Mouse (Mus musculus): ENCODE data around the gene Sergef. TPM values are rescaled to one million over a fixed set of nuclear protein-coding genes. Genes with fewer than 3 reads are reported as not detected.
"Not testable (repeated sequence)": the region's sequence is repeated elsewhere in the genome, so short reads cannot be mapped to it uniquely, and the experiment has no call there.

Sergef gene
- total RNA-seq (2014; rRNA removed) (4.9 and 6.6 TPM in 2 replicates), polyA plus RNA-seq (2012; rRNA removed) (5.4 and 7.5 TPM in 2 replicates)

DNA sequence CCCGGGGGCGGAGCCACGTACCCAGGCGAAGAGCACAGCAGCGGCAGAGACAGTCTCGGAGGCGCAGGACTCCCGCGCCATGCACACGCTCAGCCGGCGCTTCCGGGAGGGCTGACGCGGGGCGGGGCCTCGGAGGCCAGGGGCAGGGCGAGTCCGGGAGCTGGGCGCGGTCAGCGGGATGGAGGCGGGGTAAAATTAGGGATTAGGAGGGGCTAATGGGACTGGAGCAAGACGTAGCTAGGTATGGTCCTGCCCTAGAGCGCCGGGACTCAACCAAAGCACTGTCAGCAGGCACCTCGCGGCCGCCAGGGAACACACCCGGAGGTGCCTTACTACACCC, at the start of gene Sergef:
Gene Sergef (minus strand): TSS at position 116 of the 340 bp plus-strand sequence.
- WGBS = 1% methylated on average over 30 of the region's 30 CpGs
- Histone ChIP-seq H3K79me2 (ENCODE audit: control insufficient read depth, insufficient read depth, low read length) (no peaks in the 10 kb centered on the region), H3K27me3 (ENCODE audit: control insufficient read depth, insufficient read depth, low read length) (no peaks in the 10 kb centered on the region), H3K27ac (replicated peaks; ENCODE audit: insufficient read depth, low read depth, low read length) (no peak within 1 kb of the TSS), H3K36me3 (ENCODE audit: control insufficient read depth, insufficient read depth, low read length) (no peaks in the 10 kb centered on the region), H3K4me3 (ENCODE audit: insufficient read depth, low read depth, low read length) (peak within 1 kb of the TSS; percentile 80), H3K4me1 (ENCODE audit: control insufficient read depth, insufficient read depth, low read length) (no peaks in the 10 kb centered on the region; the same call in 1 of the 2 replicates), H3K9ac (ENCODE audit: low read depth, low read length) (peak within 1 kb of the TSS; percentile 86)
- TF ChIP-seq POLR2A (IDR thresholded peaks at IDR 0.05; ENCODE audit: extremely low read depth, insufficient read depth, low read length) (peak; percentile 63; the same call in 1 of the 2 replicates), CTCF (IDR thresholded peaks at IDR 0.05; ENCODE audit: low read depth, low read length) (no peak)
- peak; percentile 70 for DNase-seq (ENCODE audit: extremely low read depth, low read depth, low spot score)

DNA sequence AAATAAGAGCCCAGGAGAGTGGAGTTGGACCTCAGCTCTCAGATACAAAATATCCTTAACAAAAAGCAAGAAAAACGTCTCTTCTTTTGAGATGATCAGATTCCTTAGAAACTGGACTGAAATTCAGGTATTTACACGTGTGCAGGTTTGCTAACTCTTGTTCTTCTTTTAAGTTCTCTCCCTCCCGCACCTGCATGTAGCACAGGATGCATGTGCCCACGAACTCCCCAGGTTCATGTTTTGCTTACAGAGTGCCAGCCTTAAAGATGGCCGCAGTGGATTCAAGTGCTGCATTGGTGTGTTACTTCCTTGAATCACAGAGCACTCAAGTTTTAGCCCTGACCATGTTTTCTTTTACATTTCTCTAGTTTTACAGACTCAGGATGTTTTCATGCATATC, 47.2 kb upstream of the Sergef start:
- no peaks in the 10 kb centered on the region for H3K27me3 ChIP-seq (ENCODE audit: control insufficient read depth, insufficient read depth, low read length)

DNA sequence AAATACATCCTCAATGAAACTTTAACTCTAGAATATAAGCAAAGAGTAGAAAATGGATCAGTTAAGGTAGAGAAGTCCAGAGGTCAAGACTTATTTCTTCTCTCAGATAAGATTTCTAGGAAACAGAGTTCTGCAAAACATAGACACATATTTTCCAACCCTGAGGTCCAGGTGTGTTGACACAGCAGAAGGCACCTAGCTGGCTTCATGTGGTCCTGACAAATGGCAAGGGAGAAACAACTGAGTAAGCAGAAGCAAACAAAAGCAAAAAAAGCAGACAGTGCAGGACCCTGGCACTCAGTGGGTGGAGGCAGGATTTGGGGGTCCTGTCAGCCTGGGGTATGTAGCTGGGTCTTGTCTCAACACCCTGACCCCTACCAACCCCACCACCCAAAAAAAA, 41.1 kb upstream of the Sergef start:
- Histone ChIP-seq H3K4me3 (ENCODE audit: insufficient read depth, low read depth, low read length) (no peak overlapping the region), H3K36me3 (ENCODE audit: control insufficient read depth, insufficient read depth, low read length) (no peaks in the 10 kb centered on the region), H3K79me2 (ENCODE audit: control insufficient read depth, insufficient read depth, low read length) (no peaks in the 10 kb centered on the region), H3K27ac (replicated peaks; ENCODE audit: insufficient read depth, low read depth, low read length) (no peak overlapping the region), H3K27me3 (ENCODE audit: control insufficient read depth, insufficient read depth, low read length) (no peaks in the 10 kb centered on the region), H3K9ac (ENCODE audit: low read depth, low read length) (no peak overlapping the region), H3K4me1 (ENCODE audit: control insufficient read depth, insufficient read depth, low read length) (no peaks in the 10 kb centered on the region)
- TF ChIP-seq POLR2A (IDR thresholded peaks at IDR 0.05; ENCODE audit: extremely low read depth, insufficient read depth, low read length) (no peak), CTCF (IDR thresholded peaks at IDR 0.05; ENCODE audit: low read depth, low read length) (no peak)
- no peak for DNase-seq (ENCODE audit: extremely low read depth, low read depth, low spot score)

More for the DNA sequence above, 47.2 kb upstream of the Sergef start:
- Histone ChIP-seq H3K9ac (ENCODE audit: low read depth, low read length) (no peak overlapping the region), H3K36me3 (ENCODE audit: control insufficient read depth, insufficient read depth, low read length) (peaks cover 11% of the 10 kb centered on the region; the same call in 1 of the 2 replicates), H3K79me2 (ENCODE audit: control insufficient read depth, insufficient read depth, low read length) (no peaks in the 10 kb centered on the region), H3K27ac (replicated peaks; ENCODE audit: insufficient read depth, low read depth, low read length) (no peak overlapping the region), H3K4me1 (ENCODE audit: control insufficient read depth, insufficient read depth, low read length) (no peaks in the 10 kb centered on the region), H3K4me3 (ENCODE audit: insufficient read depth, low read depth, low read length) (no peak overlapping the region)
- TF ChIP-seq POLR2A (IDR thresholded peaks at IDR 0.05; ENCODE audit: extremely low read depth, insufficient read depth, low read length) (no peak), CTCF (IDR thresholded peaks at IDR 0.05; ENCODE audit: low read depth, low read length) (no peak)
- 83% methylated on average over 5 of the region's 5 CpGs for WGBS
- no peak for DNase-seq (ENCODE audit: extremely low read depth, low read depth, low spot score)

DNA sequence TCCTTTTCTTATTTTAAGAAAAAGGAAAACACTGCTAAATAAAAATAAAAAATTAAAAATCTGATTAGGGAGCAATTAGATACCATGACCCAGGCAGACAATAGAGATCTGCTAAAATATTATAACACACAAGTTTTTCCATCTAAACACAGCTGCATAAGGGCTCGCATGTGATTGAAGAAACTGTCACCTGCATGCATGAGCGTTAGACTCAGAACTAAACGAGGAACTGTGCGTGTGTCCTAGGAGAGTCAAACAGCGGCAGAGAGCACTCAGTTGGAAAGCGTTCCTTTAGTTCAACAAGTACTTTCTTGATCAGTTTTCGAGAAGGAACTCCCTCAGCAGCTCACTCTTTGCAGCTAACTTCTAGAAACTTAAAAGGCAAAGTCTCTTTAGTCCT, 39.4 kb upstream of the Sergef start:
- not testable (repeated sequence) for H3K79me2 ChIP-seq (ENCODE audit: control insufficient read depth, insufficient read depth, low read length); H3K27me3 ChIP-seq (ENCODE audit: control insufficient read depth, insufficient read depth, low read length); H3K36me3 ChIP-seq (ENCODE audit: control insufficient read depth, insufficient read depth, low read length); H3K27ac ChIP-seq (replicated peaks; ENCODE audit: insufficient read depth, low read depth, low read length); H3K4me1 ChIP-seq (ENCODE audit: control insufficient read depth, insufficient read depth, low read length); DNase-seq (ENCODE audit: extremely low read depth, low read depth, low spot score); H3K4me3 ChIP-seq (ENCODE audit: insufficient read depth, low read depth, low read length); H3K9ac ChIP-seq (ENCODE audit: low read depth, low read length)
- 86% methylated on average over 7 of the region's 7 CpGs for WGBS

DNA sequence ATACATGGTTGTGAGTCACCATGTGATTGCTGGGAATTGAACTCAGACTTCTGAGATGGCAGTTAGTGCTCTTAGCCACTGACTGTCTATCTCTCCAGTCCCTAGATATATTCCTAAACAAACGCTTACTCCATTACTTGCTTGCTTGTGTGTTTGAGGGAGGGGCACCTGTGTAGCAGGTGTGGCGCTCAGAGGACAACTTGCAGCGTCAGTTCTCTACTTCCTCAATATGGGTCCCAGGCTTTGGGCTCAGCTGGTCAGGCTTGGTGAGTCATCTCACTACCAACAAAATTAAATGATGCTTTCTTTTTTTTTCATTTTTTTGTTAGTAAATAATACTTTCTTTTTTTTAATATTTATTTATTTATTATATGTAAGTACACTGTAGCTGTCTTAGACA, 38.8 kb upstream of the Sergef start:
- DNase-seq (ENCODE audit: extremely low read depth, low read depth, low spot score) = no peak
- Histone ChIP-seq H3K27ac (replicated peaks; ENCODE audit: insufficient read depth, low read depth, low read length) (no peak overlapping the region), H3K9ac (ENCODE audit: low read depth, low read length) (no peak overlapping the region), H3K79me2 (ENCODE audit: control insufficient read depth, insufficient read depth, low read length) (no peaks in the 10 kb centered on the region), H3K4me3 (ENCODE audit: insufficient read depth, low read depth, low read length) (no peak overlapping the region), H3K27me3 (ENCODE audit: control insufficient read depth, insufficient read depth, low read length) (no peaks in the 10 kb centered on the region), H3K36me3 (ENCODE audit: control insufficient read depth, insufficient read depth, low read length) (no peaks in the 10 kb centered on the region), H3K4me1 (ENCODE audit: control insufficient read depth, insufficient read depth, low read length) (no peaks in the 10 kb centered on the region)
- no peak for TF ChIP-seq POLR2A (IDR thresholded peaks at IDR 0.05; ENCODE audit: extremely low read depth, insufficient read depth, low read length)
- TF ChIP-seq CTCF (IDR thresholded peaks at IDR 0.05; ENCODE audit: low read depth, low read length) = no peak
- WGBS = 85% methylated on average over 3 of the region's 3 CpGs

DNA sequence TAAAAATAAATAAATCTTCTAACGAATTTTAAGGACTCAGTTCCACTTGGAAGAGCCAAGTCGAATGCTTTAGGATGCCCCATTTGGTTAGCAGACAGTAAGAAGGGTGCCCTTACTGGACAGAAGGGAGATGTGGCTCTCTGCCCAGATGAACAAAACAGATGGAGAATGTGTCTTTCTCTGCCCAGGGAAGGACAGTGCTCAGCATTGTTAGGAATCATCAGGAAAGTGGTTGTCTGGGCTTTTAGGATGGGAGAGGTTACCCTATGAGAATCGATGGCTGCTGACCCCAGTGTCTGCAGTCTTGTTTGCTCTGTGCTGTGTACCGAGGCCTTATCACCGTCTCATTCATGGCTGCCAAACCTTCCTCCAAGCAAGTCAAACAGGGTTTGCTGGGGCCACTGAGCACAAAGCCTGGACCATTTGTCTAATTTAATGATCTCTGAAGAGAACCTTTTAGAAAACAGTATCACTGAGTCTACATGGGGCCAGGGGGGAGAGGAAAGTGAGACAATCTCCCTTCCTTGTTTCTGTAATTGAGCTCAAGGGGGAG, 37.3 kb upstream of the Sergef start:
- no peaks in the 10 kb centered on the region for H3K27me3 ChIP-seq (ENCODE audit: control insufficient read depth, insufficient read depth, low read length)
- no peak overlapping the region for H3K9ac ChIP-seq (ENCODE audit: low read depth, low read length)
- no peaks in the 10 kb centered on the region for H3K4me1 ChIP-seq (ENCODE audit: control insufficient read depth, insufficient read depth, low read length)
- TF ChIP-seq POLR2A (IDR thresholded peaks at IDR 0.05; ENCODE audit: extremely low read depth, insufficient read depth, low read length) (no peak), CTCF (IDR thresholded peaks at IDR 0.05; ENCODE audit: low read depth, low read length) (no peak)
- H3K4me3 ChIP-seq (ENCODE audit: insufficient read depth, low read depth, low read length) = no peak overlapping the region
- 24% methylated on average over 5 of the region's 5 CpGs for WGBS
- no peaks in the 10 kb centered on the region for H3K79me2 ChIP-seq (ENCODE audit: control insufficient read depth, insufficient read depth, low read length)
- H3K36me3 ChIP-seq (ENCODE audit: control insufficient read depth, insufficient read depth, low read length) = no peaks in the 10 kb centered on the region
- no peak for DNase-seq (ENCODE audit: extremely low read depth, low read depth, low spot score)
- H3K27ac ChIP-seq (replicated peaks; ENCODE audit: insufficient read depth, low read depth, low read length) = no peak overlapping the region

Measured in liver, adult 2 months (tissue).